Mouse (Mus musculus) B cell, adult 2 months (primary cell): ENCODE data around the gene Axin1.
"Not testable (repeated sequence)": the region's sequence is repeated elsewhere in the genome, so short reads cannot be mapped to it uniquely, and the experiment has no call there.

Experiments
- DNase-seq, 2 experiments: peaks; one replicate each; pipeline ENCODE4 v3.0.0; 2022

Axin1 gene

DNA sequence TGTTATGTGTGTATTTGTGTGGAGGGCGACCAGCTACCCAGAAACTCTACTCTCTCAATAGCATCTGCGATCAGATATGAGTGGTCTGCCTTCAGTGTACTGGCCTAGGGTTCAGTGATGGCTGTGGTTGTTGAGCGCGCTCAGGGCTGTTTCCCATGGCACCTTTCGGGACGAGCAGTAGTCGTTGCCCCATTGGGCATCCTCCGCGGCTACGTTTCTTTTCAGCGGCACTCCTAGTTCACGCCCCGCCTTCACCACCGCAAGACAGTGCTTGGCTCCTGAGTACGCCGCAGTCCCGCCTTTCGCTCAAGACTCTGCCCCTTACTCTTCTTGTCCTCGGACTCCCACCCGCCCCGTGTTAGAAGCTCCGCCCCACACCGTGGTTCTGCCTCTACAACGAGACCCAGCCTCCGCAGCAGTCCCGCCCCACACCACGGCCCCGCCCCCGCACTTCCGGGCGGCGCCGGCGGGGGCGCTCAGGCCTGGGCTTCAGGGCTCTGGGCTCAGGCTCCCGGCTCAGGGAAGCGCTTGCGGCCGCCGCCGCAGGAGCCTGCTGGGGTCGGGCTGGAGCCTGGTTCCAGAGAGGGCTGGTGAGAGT is at the start of gene Axin1:
TSS of gene Axin1 (plus strand) at position 450 of the 598 bp plus-strand sequence.
- peak; percentile 95 to 96 for DNase-seq

DNA sequence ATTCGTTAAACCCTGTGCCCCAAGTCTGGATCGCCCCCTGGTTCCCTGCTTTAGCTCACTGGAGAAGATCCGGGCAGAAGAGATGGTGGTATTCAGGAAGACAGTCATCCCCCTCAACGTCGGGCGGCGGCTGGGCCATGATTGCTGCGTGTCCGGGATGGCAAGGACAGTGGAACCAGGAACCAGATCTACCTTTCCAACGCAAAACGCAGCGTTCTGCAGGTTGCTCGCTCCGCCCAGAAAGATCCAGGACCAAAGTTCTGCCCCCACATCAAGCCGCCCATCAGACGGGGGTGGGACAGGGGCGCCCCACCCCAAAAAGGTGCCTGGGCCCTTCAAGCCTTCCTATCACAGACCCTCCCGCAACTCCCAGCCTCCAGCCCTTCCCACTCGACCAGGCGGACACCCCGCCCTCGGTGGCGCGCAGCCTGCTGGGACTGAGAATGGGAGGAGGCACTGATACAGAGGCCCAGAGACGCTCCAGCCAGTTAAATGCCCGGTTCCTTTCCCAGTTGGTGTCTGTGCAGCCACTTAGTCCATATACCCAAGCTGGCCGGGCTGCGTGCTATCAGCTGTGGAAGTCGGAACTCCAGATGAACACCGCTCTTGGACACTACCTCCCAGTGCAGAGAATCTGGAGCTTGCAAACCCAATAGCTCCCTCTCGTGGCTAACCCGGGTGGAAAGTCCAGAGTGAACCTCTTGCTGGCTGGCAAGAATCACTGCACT is 48.4 kb upstream of the Axin1 start, which contains the start of gene Decr2:
TSS of gene Decr2 (minus strand) at position 433 of the 728 bp plus-strand sequence.
- DNase-seq: peak; percentile 85 to 86

DNA sequence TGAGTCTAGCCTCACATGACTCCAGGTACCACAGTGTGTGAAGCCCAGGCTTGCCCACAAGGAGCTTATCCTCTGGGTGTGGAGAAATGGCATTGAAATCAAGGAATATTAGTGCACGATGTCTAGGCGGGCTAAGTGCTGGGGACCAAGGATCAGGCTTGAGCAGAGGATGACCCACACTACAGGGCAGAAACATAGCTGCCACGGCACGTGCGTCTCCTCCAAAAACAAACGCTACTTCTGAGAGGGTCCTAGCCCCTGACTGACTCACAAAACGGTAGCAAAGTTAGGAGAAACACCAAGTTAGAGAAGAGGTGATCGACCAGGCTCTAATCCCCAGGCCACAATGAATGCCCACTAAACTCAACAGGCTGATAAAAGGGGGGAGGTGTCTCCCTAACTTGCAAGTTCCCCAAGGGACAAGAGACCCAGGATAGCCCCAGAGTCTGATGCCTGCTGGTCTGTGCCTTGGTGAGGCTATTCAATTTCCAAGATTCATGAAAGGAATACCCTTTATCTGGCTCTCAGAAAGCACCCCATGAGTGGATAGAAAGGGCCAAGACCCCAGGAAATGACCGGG is 43.9 kb upstream of the Axin1 start:
- DNase-seq: no peak

DNA sequence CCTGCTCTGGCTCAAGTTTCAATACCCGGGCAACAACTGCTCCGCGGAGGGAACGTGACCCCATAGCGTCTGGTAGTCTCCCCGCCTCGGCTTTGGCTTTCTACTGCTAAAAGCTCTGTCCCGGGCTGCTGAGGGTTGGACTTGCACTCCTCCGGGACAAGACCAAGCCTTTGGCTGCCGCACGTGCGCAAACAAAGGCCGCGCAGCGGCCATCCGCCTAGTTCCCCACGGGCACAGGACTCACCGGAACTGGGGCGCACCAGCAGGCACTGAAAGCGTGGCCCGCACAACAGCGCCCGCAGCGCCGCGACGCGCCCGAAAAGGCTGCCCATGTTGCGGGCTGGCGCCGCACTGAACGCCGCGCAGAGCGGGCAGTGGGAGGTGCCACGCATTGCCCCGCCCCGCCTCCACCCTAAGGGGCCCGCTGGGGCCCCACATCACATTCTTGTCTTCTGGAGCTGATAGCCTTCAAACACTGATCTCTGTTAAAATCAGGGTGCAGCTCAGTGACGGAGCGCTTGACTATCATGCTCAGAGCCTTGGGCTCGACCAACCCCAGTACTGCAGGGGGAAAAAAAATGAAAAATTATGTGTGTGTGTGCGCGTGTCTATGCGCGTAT is 43.3 kb upstream of the Axin1 start, which contains the start of gene Nme4:
TSS of gene Nme4 (minus strand) at position 482 of the 620 bp plus-strand sequence.
- DNase-seq: peak; percentile 62 to 64

DNA sequence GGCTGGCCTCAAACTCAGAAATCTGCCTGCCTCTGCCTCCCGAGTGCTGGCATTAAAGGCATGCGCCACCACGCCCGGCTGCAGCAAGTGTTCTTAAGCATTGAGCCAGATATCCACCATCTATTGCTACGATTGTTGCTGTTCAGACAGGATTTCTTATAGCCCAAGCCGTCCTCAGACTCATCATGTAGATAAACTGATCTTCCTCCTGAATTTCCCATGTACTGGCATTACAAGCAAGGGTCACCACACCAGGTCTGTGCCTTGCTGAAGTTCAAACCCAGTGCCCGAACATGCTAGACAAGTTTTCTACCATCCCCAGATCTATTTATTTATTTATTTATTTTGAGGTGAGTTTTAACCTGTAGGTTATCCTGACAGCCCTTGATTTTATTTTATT is 40.0 kb upstream of the Axin1 start:
- no peak for DNase-seq

DNA sequence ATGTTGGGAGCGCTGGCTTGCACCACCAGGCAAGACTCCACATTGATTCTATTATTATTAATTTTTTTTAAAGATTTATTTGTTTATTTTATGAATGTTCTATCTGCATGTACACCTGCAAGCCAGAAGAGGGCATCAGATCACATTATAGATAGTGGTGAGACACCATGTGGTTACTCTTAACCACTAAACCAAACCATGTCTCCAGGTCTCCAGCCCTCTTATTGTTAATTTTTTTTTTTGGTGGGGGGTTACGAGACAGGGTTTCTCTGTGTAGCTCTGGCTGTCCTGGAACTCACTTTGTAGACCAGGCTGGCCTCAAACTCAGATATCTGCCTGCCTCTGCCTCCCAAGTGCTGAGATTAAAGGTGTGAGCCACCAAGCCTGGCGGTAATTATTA is 39.2 kb upstream of the Axin1 start:
- peak; percentile 48 to 51 for DNase-seq

DNA sequence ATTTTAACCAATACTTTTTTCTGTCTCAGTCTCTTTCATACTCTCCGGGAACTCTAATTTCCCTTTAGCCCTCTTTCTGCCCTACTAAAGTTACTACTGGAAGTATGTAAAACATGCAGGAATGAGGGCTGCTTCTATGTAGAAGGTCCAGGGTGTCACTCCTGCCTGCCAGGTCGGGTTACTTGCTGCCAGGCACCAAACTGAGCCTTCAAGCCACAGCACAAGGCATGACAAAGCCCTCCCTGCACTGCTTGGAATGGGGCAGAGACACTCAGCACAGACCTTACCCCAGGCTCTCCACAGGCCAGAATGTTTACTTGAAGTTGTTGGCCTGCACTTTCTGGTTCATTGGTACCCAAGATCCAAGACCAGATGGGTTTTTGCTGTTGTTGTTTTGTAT is 38.3 kb upstream of the Axin1 start:
- no peak for DNase-seq

DNA sequence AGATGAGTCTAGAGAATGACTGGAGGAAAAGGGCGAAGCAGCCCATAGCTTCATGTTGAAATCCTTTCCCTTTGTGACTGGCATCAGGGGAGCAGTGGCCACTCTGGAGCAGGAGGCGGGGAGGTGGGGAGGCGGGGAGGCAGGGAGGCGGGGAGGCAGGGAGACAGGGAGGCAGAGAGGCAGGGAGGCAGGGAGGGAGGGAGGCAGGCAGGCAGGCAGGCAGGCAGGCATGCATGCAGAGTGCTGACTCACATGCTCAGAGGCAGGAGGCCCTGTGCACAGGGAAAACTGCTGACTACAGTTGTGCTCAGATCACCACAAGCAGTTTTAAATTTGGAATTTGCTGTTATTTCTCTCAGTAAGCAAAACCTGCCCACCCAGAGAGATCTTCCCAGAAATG is 37.0 kb upstream of the Axin1 start:
- no peak for DNase-seq

DNA sequence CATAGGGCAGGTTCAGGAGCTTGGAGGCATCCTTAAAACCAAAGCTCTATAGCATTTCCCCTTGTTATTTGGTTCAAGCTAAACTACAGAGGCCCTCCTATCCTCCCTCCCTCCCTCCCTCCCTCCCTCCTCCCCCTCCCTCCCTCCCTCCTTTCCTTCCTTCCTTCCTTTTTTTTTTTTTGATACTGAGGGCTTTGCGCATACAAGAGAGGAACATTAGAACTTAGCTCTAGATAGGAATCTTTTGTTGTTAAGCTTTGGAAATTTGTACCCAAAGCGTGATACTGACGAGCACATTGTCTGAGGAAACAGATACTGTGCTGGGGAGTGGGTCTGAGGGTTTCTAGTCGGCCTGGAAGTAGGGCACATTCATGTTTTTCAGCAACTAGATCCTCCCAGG is 32.9 kb upstream of the Axin1 start:
- DNase-seq: no peak

DNA sequence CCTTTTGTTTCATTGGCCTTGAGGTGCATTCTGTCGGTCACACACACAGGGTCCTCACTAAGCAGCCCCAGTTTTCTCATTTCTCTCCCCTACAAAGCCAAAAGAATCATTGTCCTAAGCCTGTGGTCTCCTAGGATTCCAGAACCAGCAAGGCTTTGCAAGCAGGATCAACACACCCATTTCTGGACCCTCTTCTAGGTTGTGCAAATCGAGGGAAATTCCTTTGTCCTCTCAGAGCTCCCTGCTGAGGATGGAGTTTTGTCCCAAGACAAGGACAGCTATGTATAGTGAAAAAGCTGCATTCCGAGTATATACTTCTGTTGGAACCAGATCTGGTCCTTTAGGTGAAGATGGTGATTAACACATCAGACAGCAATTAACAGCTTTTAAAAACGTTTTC is 28.3 kb upstream of the Axin1 start:
- no peak for DNase-seq

DNA sequence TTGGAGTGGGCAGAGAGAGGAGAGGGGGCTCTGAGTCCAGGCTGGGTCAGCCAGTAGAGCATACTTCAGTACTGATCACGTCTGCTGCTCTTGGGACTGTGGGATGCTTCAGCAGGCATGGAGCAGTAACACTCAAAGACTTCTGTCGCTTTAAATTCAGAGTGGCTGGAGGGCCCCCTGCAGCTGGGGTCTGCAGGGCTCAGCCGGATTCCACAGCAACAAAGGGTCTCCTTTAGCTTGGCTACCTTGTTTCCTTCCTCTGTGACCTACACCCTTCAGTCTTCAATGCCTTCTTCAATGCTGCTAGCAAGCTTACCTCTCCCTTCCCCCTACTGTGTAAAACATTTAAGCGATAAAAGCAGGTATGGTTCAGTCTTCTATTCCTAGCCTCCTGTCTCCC is 27.5 kb upstream of the Axin1 start:
- no peak for DNase-seq

DNA sequence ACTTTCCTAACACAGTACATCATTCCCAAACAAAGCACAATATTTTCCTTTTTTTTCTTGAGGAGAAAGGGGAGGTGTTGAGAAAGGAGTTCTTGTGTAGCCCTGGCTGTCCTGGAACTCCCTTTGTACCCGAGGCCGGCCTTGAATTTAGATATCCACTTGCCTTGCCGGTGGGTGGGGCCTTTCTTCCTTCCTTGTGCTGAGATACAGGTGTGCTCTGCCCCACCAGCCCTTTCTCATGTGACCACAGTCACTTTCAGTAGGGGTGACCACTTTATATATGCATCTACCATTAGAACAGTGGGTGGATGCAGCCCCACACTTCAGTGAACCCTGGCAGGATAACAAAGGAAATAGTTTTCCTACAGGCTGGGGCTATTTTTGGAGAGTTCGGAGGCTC is 26.8 kb upstream of the Axin1 start:
- DNase-seq: no peak

DNA sequence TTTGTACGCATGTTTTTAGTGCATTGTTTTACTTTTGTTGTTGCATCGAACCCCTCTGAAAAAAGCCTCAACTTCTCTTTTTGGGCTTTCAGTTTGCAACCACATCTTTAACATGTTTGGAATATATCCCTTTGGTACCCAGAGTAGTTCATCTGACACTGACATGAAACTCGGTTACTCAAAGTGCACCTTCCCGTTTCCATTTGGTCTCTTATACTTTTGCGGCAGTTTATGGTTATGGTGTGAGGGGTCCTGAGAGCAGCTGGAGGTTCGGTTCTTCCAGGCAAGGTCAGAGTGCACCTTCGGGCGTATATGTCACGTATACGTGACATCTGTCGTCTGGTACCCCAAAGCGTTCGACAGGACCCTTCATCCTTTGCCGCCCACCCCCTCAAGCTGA is 25.7 kb upstream of the Axin1 start:
- DNase-seq: no peak

DNA sequence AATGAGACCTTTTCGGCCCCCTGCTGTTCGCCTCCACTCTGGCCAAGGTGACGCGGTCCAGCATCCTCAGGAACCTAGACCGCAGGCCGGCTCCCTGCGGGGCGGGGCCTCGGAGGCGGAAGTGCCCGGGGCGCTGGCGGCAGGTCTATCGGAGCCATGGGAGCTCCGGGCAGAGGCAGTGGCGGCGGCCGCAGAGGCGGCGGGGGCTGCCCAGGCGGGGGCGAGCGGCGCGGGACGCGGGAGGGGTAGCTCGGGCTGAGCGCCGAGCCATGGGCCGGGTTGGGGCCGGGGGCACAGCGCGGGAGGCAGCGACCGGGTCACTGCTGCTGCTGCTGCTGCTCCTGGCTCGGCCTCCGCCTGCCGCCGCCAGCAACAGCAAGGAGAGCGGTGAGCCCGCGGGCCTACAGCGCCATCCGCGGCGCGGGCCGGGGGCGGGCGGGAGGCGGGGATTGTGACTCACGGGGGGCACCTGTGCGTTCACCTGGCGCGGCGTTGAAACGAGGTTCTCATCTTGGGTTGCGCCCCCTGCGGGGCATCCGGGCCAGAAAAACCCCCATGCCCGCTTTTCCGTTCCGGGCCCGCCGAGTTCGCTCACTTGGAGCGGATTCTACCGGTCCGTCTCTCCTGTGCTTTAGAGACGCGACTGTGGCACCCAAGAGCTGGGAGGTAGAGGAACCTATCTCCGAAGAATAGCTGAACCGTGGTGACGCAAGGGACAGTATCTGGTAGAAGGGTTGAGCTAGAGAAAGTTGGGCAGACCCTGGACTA is 25.1 kb upstream of the Axin1 start, which contains the start of gene Tmem8:
TSS of gene Tmem8 (plus strand) at position 119 of the 768 bp plus-strand sequence.
- peak; percentile 87 to 90 for DNase-seq

DNA sequence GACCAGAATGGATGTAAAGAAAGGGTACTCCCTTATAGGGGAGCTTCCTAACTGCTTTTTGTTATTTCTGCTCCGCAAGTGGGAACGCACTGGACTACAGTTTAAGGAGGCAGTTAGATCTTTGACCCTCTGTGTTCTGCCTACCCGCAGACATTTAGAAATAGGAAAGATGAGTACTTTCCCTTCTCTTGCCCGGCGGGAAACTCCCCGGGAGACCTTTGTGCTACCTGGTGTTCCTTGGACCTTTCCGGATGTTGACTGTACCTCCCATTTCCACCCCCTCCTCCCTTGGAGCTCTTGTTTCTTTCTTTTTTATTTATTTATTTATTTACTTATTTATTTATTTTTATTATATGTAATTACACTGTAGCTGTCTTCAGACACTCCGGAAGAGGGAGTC is 24.4 kb upstream of the Axin1 start:
- no peak for DNase-seq

DNA sequence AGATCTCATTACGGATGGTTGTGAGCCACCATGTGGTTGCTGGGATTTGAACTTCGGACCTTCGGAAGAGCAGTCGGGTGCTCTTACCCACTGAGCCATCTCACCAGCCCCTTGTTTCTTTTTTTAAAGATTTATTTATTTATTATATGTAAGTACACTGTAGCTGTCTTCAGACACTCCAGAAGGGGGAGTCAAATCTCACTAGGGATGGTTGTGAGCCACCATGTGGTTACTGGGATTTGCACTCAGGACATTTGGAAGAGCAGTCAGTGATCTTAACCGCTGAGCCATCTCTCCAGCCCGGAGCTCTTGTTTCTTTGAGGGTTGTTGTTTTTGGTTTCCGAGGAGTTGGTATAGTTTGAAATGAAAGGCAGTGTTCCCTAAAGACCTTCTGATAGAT is 24.0 kb upstream of the Axin1 start:
- DNase-seq: not testable (repeated sequence)

DNA sequence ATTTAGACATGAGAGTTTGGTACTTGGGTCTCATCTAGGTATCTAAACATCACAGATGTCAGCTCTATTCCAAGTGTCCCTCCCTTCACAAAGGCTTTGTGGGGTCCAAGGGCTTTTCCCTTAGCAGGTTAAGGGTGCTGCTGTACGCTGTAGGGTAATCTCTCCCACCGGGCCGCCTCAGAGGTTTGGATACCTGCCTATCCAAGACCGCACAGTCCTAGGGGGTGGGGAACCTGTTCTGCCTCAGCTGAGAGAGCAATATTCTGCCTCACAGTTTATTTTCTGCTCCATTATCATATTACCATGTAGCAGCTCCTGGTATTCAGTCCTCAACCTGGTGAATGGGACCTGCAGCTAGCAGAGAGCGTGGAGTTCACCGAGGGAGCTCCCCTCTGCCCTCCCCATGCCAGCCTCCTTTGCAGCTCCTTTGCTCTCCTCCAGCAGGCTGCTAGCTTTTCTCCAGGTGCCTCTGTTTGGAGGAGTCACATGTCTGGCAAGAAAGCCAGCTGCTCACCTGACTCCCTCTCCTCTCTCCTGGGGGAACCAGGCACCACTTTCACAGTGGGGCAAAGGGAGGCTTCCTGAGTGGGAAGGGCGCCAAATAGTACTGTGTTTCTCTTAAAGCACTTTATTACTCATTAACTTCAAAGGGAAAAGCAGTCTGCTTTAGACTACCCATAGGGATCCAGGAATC is 23.1 kb upstream of the Axin1 start:
- DNase-seq: no peak

DNA sequence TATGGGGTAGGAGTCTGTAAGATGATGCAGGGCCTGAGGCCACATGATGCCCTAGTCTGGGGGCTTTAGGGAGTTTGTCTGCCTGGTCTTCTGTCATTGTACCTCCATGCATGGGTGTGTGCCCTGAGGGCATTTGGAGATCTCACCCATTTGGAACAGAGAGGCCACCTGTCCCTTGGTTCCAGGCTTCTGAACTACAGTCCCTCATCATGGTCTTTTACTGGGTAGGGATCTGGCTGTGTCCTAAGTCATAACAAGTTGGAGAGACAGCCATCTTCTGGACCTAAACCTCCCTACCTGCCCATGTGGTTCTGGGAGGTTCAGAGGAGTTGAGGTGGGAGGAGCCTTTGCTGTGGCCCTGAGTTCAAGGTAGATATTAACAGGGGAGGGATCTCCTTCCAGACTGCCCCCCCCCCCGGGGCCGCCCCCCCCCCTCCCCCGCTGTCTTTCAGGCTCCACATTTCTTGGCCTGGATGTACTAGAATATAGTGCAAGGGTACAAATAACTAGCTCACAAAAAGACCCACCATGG is 22.5 kb upstream of the Axin1 start:
- DNase-seq: no peak

DNA sequence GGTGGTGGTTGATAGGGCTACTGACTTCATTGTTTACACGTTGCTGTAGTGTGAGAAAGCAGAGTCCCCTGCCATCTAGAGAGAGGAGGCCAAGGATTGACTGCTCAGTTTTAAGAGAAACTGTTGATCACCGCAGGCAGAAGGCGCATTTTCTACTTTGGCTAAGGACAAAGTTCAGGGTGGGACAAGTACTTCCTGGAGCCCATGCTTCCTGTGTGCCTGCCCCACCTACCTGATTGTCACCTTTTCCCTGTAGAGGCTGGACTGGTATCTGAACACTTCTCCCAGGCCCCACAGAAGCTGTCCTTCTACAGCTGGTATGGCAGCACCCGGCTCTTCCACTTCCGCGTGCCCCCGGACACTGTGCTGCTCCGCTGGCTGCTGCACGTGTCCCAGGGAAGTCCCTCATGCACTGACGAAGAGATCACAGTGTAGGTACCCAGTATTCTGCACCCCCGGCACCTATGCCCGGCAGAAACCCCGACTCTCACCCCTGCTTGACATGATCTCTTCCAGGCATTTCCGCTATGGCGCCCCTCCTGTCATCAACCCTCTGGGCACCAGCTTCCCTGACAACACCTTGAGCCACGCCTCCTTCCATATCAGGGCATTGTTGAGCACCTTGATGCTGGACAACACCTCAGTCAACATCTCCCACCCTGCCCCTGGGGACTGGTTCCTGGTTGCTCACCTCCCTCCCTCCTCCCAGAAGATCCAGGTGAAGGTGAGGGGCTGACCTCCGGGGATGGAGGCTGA is 21.8 kb upstream of the Axin1 start:
- no peak for DNase-seq

DNA sequence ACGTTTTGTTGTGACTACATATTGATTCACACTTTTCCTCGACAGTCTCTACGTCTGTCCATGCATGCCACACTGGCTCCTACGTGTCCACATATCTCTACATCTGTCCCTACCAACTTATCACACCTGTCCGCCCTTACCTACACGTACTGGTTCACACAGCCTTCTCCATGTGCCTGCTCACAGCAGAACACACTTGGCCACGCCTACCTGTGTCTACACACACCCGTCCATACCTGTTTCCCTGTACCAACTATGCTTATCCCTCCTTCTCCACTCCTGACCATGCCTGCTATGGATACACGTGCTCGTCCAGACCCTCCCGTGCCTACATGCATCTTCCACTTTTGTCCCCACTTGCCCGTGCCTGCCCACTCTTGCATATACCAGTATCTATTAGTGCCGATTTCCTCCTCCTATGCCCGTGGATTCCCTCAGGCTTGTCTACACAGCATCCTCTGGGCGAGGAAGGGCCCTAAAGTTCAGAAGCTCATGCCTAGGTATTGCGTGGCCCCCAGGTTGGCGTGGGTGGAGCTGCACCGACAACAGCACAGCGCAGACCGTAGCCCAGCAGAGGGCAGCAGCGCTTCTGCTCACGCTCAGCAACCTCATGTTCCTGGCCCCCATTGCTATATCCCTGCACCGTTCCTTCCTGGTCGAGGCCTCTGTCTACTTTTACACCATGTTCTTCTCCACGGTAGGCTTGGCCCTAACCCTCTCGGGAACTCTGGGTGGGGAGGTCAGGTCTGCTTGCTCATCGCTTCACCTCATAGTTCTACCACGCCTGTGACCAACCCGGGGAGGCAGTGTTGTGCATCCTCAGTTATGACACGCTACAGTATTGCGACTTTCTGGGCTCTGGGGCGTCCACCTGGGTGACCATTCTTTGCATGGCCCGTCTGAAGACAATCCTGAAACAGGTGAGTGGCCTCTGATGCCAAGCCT is 18.4 kb upstream of the Axin1 start:
- peak; percentile 67 to 68 for DNase-seq
